Mouse (Mus musculus): ENCODE measurements at regions not wholly inside any gene's neighbourhood (a gene's known extent, or its start where the extent isn't known, plus 50 kb on each side); places are given as distances from the start of the nearest gene placed in this dataset.

DNA sequence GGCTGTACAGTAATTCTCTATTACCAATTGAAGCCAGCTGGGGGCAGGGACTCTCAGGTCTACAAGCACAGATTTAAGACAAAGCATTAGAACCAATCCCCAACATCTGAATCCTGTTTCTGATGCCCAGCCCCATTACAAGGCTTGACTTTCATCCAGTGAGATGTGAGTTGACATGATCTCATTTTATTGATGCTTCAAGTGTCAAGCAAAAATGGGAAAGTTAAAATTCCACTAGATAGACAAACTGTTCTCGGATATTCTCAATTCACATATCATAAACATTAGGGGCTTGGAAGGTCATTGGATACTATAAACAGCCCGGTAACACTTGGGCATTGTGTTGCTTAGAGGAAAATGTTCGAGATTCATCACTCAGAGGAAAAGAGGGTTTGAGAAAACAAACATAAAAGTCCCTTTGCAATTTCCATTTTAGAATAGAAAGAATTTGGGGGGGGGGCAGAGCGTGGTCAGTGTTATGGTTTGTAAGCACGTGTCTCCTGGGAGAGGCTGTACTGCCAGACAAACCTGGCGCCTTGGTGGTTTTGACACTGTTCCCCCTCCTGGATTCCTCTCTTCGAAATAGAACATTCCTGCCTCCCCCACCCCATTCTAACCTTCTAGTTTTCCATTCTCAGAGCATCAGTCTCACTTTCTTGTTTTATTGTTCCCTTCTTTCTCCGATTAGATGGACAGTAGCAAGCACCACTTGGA, 297.5 kb downstream of the Nuak1 start:
- TF ChIP-seq CTCF (IDR thresholded peaks at IDR 0.05; ENCODE audit: borderline replicate concordance, extremely low read depth, insufficient read depth, insufficient read length) (no peak), POLR2A (IDR thresholded peaks at IDR 0.05; ENCODE audit: borderline replicate concordance, extremely low read depth, insufficient read depth, insufficient read length, poor library complexity, severe bottlenecking) (no peak)

Measured in brain, embryonic 14.5 days (tissue).